Comparison of ENCODE assay signal across 10 mouse cellular contexts in the genomic region with DNA sequence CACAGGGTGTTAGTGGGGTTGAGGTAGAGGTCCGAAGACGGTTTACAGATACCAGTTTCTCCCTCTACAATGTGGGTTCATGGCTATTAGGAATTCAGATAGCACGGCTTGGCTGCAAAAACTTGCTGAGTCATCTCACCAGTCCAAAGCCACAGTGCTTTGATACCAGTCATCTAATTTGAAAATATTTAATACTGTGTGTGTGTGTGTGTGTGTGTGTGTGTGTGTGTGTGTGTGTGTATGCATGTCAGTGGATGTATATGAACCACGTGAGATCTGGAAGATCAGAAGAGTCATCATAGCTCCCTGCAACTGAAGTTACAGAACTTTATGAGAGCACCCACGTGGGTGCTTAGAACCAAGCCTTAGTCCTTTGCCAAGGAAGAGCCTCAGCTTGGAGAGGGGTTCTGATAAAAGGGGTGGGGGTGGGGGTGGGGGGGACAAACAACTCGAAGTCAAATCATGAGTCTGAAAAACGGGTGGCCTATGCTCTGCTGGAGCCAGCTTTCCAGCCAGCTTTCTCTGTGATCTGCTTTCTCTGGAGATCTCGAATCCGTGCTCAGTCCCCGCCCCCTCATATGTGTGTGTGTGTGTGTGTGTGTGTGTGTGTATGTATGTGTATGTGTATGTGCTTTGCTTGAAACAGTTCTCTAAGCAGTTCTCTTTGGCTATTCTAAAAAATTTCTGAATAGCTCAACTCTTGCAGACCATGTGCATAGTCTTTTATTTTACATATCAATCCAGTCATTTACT. TPM values are rescaled to one million over a fixed set of nuclear protein-coding genes. Genes with fewer than 3 reads are reported as not detected.
A peak's percentile ranks its signal among the peaks of the same experiment; 100 is the strongest.
DNase-seq lines count a peak whose midpoint lies in the region; ATAC-seq lines count a peak whose summit lies in the region.
"Had no signal": no experiment of that assay in that cellular context is flagged by ENCODE, and none has a peak within 500 bp of the region (broad histone marks: within the 10 kb centered on the region; RNA-seq: fewer than 3 reads in every experiment).

No protein-coding gene starts in this region.

- no peak overlapping the region for H3K9ac ChIP-seq in hindbrain, embryonic 15.5 days
- no peak overlapping the region; the same call in 1 of the 2 replicates for H3K9ac ChIP-seq in liver, embryonic 12.5 days

- no peak overlapping the region for H3K4me3 ChIP-seq in hindbrain, embryonic 15.5 days
- H3K4me3 ChIP-seq in hindbrain, embryonic 10.5 days = no peak overlapping the region
- peak overlapping the region; percentile 15; the same call in 1 of the 2 replicates for H3K4me3 ChIP-seq in liver, embryonic 12.5 days

- WGBS in hindbrain, embryonic 15.5 days = 47% methylated on average over 10 of the region's 10 CpGs
- 59% methylated on average over 10 of the region's 10 CpGs for WGBS in hindbrain, embryonic 10.5 days
- 31% methylated on average over 10 of the region's 10 CpGs for WGBS in liver, embryonic 12.5 days (ENCODE audit: insufficient replicate concordance)

- no peak overlapping the region for H3K27ac ChIP-seq in hindbrain, embryonic 15.5 days (replicated peaks)
- H3K27ac ChIP-seq in hindbrain, embryonic 10.5 days = no peak overlapping the region
- peak overlapping the region; percentile 58; the same call in 1 of the 2 replicates for H3K27ac ChIP-seq in liver, embryonic 12.5 days
- H3K27ac ChIP-seq: macrophage had no signal

- no peaks in the 10 kb centered on the region for H3K27me3 ChIP-seq in hindbrain, embryonic 15.5 days
- no peaks in the 10 kb centered on the region for H3K27me3 ChIP-seq in hindbrain, embryonic 10.5 days (ENCODE audit: insufficient read depth, poor library complexity, severe bottlenecking)
- no peaks in the 10 kb centered on the region for H3K27me3 ChIP-seq in liver, embryonic 12.5 days (replicated peaks)

- no peak for ATAC-seq in hindbrain, embryonic 15.5 days (ENCODE audit: low FRiP score, low read depth)
- no peak for ATAC-seq in liver, embryonic 12.5 days
- no peak for ATAC-seq in granulocyte monocyte progenitor cell, adult 5-6 weeks (replicated peaks; ENCODE audit: poor library complexity, severe bottlenecking)

- no peak for DNase-seq in hindbrain, embryonic 10.5 days (ENCODE audit: low spot score)
- peak; percentile 51 for DNase-seq in A20 (ENCODE audit: low read depth, low spot score)
- peak; percentile 14 for DNase-seq in Muller cell, postnatal 12 days (ENCODE audit: inconsistent ontology term)
- DNase-seq in lung, postnatal 4 days = no peak
- DNase-seq: kidney, postnatal 4 days; right cerebral cortex, adult 18-20 months had no signal

- H3K4me2 ChIP-seq in hindbrain, embryonic 15.5 days = 0 out of 2 replicates have a peak overlapping the region, but pooled peaks have one; percentile 13
- H3K4me2 ChIP-seq in liver, embryonic 12.5 days = peak overlapping the region; percentile 95

- H3K4me1 ChIP-seq in hindbrain, embryonic 15.5 days (replicated peaks) = peaks cover 20% of the 10 kb centered on the region
- peaks cover 29% of the 10 kb centered on the region for H3K4me1 ChIP-seq in hindbrain, embryonic 10.5 days (replicated peaks)
- H3K4me1 ChIP-seq in liver, embryonic 12.5 days = peaks cover 48% of the 10 kb centered on the region

- H3K9me3 ChIP-seq in hindbrain, embryonic 15.5 days = no peaks in the 10 kb centered on the region
- no peaks in the 10 kb centered on the region for H3K9me3 ChIP-seq in hindbrain, embryonic 10.5 days
- H3K9me3 ChIP-seq in liver, embryonic 12.5 days (replicated peaks) = no peaks in the 10 kb centered on the region

- no peaks in the 10 kb centered on the region for H3K36me3 ChIP-seq in hindbrain, embryonic 15.5 days
- H3K36me3 ChIP-seq in hindbrain, embryonic 10.5 days = no peaks in the 10 kb centered on the region; the same call in 1 of the 2 replicates
- H3K36me3 ChIP-seq in liver, embryonic 12.5 days = no peaks in the 10 kb centered on the region

RNA-seq across cellular contexts. Expression of gene 1190002N15Rik, which starts 2.6 kb away (rescaled TPM):
- polyA plus RNA-seq in hindbrain, embryonic 15.5 days (2015; fragmentation: Nextera tagmentation; extraction: Ambion mirVana) = 17.5 and 18.4 TPM in 2 replicates
- 6.7 and 7.9 TPM in 2 replicates for polyA plus RNA-seq in hindbrain, embryonic 10.5 days (2016; fragmentation: Nextera tagmentation; extraction: Ambion mirVana)
- polyA plus RNA-seq in liver, embryonic 12.5 days (2016; fragmentation: Nextera tagmentation; extraction: Ambion mirVana) = 13.8 and 14.5 TPM in 2 replicates
- 13.3 and 14.3 TPM in 2 replicates for total RNA-seq in granulocyte monocyte progenitor cell, adult 5-6 weeks (2014; fragmentation: Nextera tagmentation)
- total RNA-seq in granulocyte monocyte progenitor cell, adult 5-6 weeks (2017) = 11.8 and 18.7 TPM in 2 replicates

Comparison
In these comparisons a context has a peak if more than half of its experiments do, and no peak if none do; other contexts are left out.
1. DNase-seq: peak in A20 (single experiment) and Muller cell, postnatal 12 days (single experiment); none in hindbrain, embryonic 10.5 days (single experiment) and lung, postnatal 4 days (0 of 2).